Mouse (Mus musculus): ENCODE data around the gene Ifnar1.

Gene Ifnar1

DNA sequence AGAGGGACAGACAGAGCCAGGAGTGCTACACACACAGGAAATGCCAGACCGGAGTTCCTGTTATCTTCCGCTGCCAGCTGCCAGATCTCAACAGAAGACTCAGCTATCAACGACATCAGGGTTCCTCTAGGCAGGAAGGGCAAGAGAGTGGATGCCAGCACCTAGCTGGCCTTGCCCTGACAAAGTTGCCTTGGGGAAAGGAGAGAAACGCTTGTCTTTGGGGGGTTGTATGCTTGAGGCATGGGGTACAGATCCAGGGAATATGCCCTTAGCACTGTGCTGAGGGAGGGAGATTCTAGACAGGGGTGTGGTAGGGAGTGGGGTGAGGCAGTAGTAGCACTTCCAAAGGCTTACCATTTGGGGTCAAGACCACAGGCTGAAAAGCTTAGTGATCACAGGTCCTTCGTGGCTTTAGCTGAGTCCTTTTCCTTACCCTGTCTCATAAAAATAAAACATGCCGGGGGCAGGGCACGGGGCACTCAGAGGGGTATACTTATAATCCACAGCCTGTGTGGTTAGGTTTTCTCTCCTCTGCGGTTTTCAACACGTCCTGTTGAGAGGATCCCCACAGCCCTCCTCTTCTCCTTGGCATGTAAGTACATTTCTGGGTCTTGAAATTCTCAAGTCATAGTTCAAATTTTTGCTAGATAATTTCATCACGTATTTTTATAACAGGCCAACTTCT is 60.7 kb downstream of the Ifnar1 start:
- DNase-seq = peak; percentile 40 to 44

DNA sequence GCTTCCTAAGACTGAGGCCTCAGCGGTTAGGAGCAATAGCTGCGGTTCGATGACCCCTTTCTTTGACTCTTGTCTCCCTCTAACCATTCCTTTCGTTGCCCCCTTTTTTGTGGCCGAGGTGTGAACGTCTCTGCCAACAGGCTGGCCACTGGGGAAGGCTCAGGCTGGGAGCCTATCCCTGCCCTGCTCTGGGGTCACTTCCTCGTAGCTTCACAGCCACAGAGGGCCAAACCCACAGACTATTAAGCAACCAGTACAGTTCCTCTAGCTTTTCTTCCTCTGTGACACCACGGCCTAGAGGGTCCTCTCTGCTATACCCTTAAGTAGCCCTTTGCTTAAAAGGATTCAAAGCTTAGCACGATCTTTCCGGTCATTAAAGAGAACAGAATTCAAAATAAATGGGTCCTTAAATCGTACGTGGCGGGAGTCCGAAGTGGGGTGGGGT is 61.4 kb downstream of the Ifnar1 start:
- DNase-seq = peak in 1 of 2 experiments; percentile 41

DNA sequence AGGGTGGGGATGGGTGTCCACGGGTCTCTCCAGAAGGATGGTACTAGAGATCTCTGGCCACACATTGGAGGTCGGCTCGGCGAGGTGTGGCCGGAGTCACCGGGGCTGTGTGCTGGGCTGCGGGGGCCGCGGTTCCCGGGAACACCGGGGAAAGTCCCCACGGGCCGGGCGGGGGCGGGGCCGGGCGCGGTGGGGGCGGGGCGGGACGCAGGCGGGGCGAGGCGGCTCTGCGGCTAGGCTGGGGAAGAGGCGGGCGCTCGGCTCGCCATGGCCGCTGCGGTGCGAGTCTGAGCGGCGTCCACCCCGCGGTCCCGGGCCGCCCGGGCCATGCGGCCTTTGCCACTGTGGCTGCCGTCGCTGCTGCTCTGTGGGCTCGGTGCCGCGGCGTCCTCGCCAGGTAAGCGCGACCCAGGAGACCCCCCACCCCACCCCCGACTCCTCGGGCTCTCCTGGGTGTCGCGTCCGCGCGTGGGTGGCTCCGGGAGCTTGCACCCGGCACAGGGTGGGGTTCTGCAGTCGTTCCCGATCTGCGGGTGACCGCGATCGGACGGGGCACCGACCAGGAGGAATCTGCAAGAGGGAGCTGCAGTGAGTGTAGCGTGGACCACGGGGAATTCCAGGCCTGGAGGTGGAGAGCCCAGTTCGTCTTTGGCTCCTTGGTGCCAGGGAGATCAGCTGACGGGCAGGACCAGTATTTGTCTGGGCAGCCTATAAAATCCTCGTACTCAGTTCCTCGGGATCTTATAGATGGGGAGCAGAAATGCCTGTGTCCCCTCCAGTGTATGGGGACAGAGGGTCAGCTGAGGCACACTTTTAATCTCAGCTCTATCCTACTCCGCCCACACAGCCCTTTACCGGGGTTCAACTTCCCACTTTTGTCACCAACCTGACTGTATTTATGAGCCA is 62.1 kb downstream of the Ifnar1 start, which contains the start of gene Ifngr2:
TSS of gene Ifngr2 (plus strand) at position 237 of the 906 bp plus-strand sequence.
- peak; percentile 65 to 86 for DNase-seq

DNA sequence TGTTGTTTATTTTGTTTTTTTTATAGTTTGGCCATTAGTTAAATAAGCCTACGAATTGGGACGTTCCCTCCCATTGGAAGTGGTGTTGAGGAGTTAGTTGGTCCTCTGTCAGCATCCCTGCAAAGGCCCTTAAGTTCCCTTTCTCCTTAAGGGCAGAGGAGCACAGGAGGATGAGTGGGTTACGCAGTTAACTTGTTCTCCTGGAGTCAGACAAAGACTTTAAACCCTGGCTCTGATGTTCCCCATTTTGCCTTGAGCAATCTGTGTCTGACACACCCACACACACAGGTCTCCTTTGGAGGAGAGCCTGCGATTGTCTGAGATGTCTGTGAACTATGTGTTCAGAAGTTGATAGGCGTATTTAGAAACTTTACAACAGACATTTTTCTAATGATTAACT is 62.9 kb downstream of the Ifnar1 start:
- no peak for DNase-seq

DNA sequence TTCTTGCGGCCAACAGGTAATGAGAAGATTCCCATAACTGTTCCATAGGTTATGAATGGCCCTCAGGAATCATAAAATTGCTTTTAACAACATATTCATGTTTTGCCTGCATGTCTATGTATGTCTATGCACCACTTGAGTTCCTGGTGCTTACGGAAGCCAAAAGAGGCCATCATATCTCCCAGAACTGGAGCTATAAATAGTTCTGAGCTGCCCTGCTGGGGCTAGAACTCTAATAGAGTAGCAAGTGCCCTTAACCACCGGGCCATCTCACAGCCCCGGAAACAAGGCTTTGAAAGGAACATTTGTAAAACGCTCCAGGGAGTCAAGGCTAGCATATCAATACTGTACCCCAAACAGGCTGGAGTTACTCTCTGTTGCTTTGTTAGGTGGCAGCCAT is 63.5 kb downstream of the Ifnar1 start:
- DNase-seq = no peak

DNA sequence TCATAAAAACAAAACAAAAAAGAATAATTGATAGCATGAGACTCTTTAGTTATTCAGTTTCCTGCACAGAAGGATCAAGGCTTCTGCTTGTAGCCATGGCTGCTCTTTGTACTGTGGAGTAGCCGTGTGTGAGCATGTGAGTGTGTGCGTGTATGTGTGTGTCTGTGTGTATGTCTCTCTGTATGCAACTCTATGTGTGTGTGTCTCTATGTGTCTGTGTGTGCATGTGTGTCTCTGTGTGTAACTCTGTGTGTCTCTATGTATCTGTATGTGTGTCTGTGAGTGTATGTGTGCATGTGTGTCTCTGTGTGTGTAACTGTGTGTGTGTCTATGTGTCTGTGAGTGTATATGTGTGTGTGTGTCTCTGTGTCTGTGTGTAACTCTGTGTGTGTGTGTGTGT is 64.0 kb downstream of the Ifnar1 start:
- DNase-seq = no peak

DNA sequence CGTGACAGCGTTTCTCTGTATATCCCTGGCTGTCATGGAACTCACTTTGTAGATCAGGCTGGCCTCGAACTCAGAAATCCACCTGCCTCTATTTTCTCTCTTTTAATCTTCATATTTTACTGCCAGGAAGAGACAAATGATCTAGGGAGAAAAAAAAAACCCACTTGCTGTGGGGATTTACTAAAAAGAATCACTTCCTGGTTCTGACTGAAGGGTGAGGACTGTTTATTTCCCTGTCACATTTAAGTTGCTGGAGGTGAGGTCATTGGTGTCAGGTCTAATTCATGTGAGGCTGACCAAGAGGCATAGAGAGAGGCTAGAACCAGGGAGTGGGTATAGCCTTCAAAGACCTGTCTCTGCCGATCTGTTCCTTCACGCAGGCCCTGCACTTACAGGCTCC is 64.6 kb downstream of the Ifnar1 start:
- no peak for DNase-seq

DNA sequence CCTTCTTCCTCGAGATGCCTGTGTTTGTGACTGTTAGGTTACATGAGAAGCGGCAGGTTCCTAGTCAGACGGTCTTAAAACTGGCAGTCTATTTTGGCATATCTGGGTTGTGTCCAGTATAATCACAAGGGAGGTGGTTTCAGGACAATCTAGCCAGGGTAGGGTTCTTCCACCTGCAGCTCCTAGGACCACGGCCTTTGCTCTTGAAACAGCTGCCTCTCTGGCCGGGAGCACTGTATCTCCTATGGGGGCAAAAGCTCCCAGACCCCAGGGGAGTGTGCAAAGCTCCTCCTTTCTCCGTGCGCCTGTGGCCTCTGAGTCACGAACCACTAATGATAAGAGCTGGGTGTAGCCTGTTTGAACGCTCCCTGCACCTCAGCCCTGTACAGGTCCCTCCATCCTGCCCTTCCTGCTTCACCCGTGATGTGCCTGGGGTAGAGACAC is 66.1 kb downstream of the Ifnar1 start:
- DNase-seq = no peak

DNA sequence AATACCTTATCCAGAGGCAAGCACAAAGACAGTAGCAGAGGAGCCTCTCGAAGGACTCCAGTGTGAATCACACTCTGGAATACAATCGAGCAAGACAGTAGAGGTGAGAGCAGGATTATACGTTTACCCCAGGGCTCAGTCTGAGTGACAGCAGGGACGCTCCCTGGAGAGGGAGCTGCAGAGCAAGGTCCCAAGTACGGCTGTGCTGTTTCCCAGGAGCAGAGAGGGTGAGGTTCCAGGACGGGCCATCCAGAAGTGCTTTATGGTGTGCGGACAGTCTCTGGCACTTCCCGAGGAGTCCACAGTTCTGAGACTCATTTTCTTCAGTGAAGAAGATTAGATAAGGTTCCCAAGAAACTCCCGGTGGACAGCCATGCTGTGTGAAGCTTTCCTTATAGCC is 67.0 kb downstream of the Ifnar1 start:
- no peak for DNase-seq

DNA sequence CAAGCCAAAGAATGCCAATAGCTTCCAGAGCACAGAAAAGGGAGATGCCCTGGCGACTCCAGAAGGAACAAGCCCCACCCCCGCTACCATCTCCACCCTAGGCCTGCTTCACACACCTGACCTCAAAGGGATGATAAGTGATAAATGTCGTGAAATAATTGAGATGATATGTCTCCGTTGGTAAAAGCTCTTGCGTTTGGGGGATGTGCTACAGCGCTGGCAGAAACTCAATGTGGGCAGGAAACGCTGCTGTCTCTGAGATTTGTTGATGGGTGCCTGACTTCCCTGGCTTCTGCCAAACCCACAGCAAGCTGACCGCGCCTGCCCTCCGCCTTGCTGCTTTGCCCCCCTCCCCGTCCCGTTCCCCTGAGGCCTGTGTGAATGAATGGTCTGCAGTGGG is 68.6 kb downstream of the Ifnar1 start:
- peak; percentile 74 to 76 for DNase-seq

DNA sequence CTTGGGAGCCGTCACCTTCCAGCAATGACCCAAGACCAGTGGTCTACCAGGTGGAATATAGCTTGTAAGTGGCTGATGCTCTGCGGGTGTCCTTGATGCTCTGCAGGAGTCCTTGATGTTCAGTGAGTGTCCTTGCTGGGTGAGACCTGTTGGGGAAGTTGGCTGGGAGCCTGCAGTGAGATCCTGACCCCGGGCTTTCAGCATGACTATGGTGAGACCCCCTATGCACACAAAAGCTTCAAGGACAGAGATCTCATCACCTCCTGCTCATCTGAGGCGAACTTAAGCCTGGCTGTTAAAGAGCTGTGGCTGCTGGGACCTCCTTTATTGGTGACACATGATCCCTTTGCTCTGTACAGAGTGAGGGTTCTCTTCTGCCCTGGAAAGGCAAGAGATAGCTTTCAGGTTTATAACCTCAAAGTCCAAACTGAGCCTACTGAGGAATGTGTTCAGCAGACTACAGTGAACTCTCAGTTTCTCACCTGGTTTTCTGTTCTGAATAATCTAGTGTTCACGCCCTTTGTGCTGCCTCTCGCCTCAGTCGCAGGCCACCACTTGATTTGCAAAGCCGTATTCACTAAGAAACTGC is 70.1 kb downstream of the Ifnar1 start:
- no peak for DNase-seq

DNA sequence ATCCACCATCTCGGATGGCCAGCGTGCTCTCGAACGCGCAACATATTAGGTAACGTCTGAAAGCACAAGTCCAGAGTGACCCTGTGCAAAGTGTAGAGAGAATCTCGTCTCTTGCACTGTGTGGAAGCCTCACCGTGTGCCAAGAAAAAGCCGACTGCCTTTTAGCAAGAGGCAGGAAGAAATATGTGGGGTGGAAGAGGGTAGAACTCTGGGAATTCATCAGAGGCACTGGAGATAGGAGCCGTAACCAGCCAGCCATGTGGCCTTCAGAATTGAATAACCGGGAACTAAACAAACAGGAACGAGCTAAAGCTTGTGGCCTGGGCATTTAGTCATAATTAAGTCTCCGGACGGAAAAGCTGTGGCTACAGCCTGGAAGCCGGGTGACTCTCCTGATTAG is 71.6 kb downstream of the Ifnar1 start:
- no peak for DNase-seq
